Mouse (Mus musculus) 3T3-L1 (cell line): ENCODE measurements at regions not wholly inside any gene's neighbourhood (a gene's known extent, or its start where the extent isn't known, plus 50 kb on each side); places are given as distances from the start of the nearest gene placed in this dataset.

Experiments used
- DNase-seq: peaks from one replicate; pipeline ENCODE4 v3.0.0-alpha.2; 2015; ENCODE audit warnings: low read depth, low spot score

- DNase-seq = no peak
These were observed 172.0 kb downstream of the Dcdc2c start for GRCm38 (mm10) chr12:28380203-28380602.

- peak; percentile 2 for DNase-seq
These were observed 174.2 kb downstream of the Dcdc2c start for GRCm38 (mm10) chr12:28377968-28378367.

- no peak for DNase-seq
These were observed 174.8 kb downstream of the Dcdc2c start for GRCm38 (mm10) chr12:28377373-28377772.

GRCm38 (mm10) chr12:28376770-28377169, 175.4 kb downstream of the Dcdc2c start:
- DNase-seq = no peak

- no peak for DNase-seq
These were observed 186.9 kb downstream of the Dcdc2c start for GRCm38 (mm10) chr12:28365304-28365703.

GRCm38 (mm10) chr12:28358737-28359333, 193.4 kb downstream of the Dcdc2c start:
- DNase-seq = no peak

GRCm38 (mm10) chr12:28357764-28358163, 194.4 kb downstream of the Dcdc2c start:
- no peak for DNase-seq

GRCm38 (mm10) chr12:28353140-28353539, 199.1 kb downstream of the Dcdc2c start:
- no peak for DNase-seq

- no peak for DNase-seq
These were observed 199.6 kb downstream of the Dcdc2c start for GRCm38 (mm10) chr12:28352571-28352970.

GRCm38 (mm10) chr12:28342735-28343134, 209.5 kb downstream of the Dcdc2c start:
- no peak for DNase-seq

- no peak for DNase-seq
These were observed 219.6 kb downstream of the Dcdc2c start for GRCm38 (mm10) chr12:28332591-28332990.

GRCm38 (mm10) chr12:28331843-28332242, 220.4 kb downstream of the Dcdc2c start:
- no peak for DNase-seq

GRCm38 (mm10) chr12:28323659-28324058, 228.5 kb downstream of the Dcdc2c start:
- DNase-seq = no peak

GRCm38 (mm10) chr12:28309226-28309625, 243.0 kb downstream of the Dcdc2c start:
- no peak for DNase-seq

GRCm38 (mm10) chr12:28302038-28302581, 250.1 kb downstream of the Dcdc2c start:
- DNase-seq = no peak

- no peak for DNase-seq
These were observed 263.8 kb downstream of the Dcdc2c start for GRCm38 (mm10) chr12:28288376-28288896.

- no peak for DNase-seq
These were observed 296.7 kb downstream of the Dcdc2c start for GRCm38 (mm10) chr12:28255524-28255923.

- no peak for DNase-seq
These were observed 301.7 kb downstream of the Dcdc2c start for GRCm38 (mm10) chr12:28250526-28250925.

GRCm38 (mm10) chr12:28248749-28249148, 303.4 kb downstream of the Dcdc2c start:
- peak; percentile 18 for DNase-seq

GRCm38 (mm10) chr12:28248287-28248686, 303.9 kb downstream of the Dcdc2c start:
- DNase-seq = no peak

GRCm38 (mm10) chr12:28238016-28238415, 314.2 kb downstream of the Dcdc2c start:
- no peak for DNase-seq

- DNase-seq = no peak
These were observed 315.2 kb downstream of the Dcdc2c start for GRCm38 (mm10) chr12:28237041-28237440.

GRCm38 (mm10) chr12:28202847-28203246, 349.4 kb downstream of the Dcdc2c start:
- no peak for DNase-seq
